Mouse (Mus musculus) mesoderm, embryonic 11.5 days (tissue): Measurements from ENCODE around the gene Hoxc4.

Experiments
- DNase-seq: peaks from one replicate; pipeline ENCODE4 v3.0.0-alpha.2; 2012; ENCODE audit warnings: low read depth, low spot score

Hoxc4 gene

DNA sequence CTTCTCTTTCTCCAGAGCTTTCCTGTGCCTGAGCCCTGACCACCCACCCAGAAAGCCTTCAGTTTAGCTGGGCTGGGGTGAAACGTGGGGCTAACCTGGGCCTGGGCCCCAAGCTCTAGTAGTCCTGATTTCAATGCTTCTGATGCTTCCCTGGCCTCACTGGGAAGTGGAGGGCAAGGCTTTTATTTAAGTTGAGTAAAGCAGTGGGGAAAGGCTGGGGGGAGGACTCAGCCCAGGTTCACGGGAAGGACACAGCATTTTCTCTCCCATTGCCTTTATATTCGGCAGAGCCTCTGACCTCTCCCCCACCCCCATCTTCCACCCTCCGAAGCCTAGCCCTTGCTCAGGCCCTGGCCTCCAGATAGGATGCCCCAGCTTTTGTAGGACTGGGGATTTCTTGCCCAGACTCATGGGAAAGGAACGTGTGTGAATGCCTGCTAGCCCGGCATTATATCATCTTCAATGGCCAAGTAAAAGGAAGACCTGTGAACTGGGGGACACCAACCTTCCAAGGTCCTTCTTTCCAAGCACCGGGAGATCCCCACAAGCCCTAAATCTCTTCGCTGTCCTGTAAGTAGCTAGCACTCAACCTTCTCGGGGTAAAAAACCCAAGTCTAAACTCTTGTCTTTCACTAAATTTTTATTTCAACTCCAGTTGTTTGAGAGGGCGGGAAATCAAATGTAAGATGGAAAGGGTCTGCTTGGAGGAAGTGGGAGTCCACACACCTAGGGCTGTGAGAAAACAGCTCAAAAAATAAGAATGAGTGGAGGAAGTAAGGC, 20.2 kb downstream of the Hoxc4 start:
- DNase-seq: peak; percentile 74

DNA sequence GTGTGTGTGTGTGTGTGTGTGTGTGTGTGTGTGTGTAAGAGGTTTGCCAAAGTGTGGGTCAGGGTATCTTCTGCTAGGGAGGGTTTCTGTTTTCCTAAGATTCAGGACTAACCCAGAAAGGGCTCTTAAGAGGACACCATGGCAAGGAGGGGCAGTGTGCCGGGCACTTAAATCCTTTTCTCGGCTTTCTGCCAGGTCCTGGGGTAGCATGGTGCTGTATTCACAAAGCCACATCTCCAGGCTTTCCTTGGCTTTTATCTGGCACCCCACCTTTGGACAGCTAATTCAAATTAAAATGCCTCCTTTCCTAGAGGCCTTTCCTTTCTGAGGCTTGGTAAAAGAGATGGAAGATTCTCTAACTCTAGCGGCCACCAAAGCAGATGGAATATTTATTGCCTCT, 20.9 kb downstream of the Hoxc4 start:
- DNase-seq: no peak

DNA sequence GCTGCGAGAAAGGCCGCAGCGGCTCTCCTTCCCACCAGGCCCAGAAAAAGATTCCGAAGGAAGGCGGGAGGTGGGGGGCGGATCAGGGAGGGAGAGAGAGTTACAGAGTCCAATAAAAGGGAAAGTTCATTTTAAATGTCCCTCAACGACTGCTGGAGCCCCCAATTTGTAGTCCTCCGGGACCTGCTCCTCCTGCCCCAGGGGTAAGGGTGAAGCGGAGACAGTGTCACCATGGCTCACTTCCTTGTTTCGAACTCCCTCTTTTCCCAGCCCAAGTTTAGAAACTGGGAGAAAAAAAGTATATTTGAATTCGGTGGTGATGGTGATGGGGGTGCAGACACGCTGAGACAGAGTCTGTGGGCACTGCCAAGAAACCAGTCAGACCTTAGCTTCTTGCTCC, 21.9 kb downstream of the Hoxc4 start:
- no peak for DNase-seq

DNA sequence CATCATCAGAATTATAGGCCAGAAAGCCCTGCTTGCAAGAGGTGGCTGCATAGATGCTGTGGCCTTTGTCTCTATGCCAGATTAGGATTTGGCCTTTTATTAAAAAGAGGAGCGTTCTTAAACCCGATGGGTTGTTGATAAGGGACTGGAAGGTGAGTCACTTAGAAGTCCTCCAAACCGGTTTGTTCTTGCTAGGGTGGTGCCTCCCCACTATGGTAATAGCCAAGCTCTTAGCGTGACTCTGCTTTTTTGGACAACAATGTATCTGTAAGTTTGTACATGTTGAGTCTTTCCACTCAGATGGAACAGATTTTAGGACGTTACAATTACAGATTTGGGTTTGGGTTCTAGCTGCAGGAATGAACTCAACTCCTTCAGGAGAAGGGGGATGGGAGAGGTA, 22.9 kb downstream of the Hoxc4 start:
- DNase-seq: no peak

GRCm38 (mm10) chr15:103042209-103042608, 23.5 kb downstream of the Hoxc4 start:
- no peak for DNase-seq

DNA sequence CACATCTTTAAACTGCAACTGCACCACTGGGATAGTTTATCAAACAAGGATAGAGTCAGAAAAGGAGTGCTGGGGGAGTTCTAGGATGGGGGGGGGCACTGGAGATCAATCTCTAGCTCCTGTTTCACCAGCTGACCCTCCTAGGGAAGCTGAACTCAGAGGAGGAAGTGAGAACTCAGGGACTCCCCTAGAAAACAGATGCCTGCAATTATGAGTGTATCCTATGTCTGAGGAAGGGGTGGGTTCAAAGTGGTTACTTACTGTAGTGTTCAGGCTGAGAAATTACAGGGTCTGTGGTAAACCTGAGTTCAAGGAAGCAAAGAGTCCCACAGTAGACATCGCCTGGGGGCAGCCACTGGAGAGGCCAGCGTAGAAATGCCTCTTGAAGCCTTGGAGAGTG, 32.9 kb downstream of the Hoxc4 start:
- DNase-seq: no peak

GRCm38 (mm10) chr15:103053210-103053609, 34.5 kb downstream of the Hoxc4 start:
- no peak for DNase-seq

GRCm38 (mm10) chr15:103056396-103056795, 37.7 kb downstream of the Hoxc4 start:
- DNase-seq: no peak

GRCm38 (mm10) chr15:103058715-103059114, 40.0 kb downstream of the Hoxc4 start:
- no peak for DNase-seq

DNA sequence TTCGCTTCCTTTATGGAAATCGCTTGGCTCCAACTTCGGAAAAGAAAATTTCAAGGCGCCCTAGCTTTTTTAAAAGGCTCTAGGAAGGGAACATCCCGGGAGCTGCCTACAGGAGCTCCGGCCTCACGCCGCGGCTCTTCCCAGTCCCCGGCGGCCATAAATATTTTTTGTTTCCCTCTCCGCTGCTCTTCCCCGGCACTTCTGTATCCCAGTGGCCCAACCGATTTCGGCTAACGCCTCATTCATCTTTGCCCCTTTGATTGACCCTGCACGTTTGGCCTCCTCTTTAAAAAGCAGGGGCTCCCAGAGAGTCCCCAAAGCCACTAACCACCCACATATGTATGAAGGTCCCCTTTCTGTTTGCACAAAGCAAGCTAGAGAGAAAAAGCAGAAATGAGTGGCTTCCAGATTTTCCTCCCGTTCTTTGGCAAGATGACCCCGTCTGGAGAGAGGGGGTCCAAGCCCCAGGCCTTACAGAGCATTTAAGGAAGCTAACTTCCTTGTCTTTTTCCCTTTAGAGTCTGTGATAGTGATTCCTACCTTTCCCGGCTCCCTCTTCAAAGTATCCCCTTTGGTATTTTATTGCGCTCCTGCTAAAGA, 40.8 kb downstream of the Hoxc4 start:
- DNase-seq: no peak

- DNase-seq: no peak
Measured at GRCm38 (mm10) chr15:103060021-103060340, 41.2 kb downstream of the Hoxc4 start.

GRCm38 (mm10) chr15:103060341-103061130, 41.8 kb downstream of the Hoxc4 start:
- peak; percentile 77 for DNase-seq

DNA sequence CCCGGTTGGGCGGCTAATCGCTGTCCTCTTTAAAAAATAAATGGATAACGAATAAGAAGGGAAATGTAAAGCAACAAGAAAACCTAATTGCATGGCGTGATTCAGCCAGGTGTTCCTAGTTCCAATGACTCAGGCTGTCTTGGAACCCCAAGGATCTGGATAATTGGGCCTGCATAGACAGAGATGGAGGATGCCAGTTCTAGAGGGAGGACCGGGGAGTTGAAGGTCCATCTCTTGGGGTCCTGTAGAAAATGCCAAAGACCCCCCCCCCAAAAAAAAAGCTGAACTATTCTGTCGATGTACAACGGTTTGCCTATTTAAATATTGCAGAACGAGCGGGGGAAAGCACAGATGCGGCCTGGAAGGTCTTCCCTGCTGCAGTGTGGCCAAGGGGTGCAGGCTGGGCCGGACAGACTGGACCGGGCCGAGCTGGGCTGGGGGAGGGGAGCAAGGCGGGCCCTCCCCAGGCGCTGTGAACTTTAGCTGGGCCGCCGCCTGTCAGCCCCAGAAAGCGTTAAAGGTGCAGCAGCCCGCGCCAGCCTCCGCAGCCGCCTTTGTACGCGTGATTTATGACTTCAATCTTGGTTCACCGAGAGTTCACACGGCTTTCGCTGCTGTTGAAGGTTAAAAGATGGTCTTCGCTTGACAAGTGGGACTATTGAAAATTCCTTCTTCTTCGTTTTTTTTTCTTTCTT, 42.5 kb downstream of the Hoxc4 start:
- DNase-seq: peak; percentile 93

DNA sequence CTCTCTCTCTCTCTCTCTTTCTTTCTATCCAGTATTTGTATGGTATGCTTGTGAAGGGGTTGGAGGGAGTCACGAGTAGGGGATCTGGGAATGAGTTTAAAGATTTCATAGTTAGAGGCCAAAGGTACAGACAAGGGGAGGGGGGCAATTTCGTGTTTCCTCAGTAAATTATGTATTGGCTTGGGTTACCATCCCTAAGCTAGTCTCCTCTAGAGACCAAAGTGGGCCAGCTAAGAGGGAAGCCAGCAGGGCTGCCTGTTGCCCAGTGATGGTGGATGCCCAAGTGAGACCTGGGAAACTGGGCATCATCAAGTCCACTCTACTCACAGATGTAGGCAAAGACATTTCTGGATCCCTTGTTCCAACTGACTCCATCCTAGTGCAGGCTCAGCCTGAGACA, 43.3 kb downstream of the Hoxc4 start:
- DNase-seq: no peak

DNA sequence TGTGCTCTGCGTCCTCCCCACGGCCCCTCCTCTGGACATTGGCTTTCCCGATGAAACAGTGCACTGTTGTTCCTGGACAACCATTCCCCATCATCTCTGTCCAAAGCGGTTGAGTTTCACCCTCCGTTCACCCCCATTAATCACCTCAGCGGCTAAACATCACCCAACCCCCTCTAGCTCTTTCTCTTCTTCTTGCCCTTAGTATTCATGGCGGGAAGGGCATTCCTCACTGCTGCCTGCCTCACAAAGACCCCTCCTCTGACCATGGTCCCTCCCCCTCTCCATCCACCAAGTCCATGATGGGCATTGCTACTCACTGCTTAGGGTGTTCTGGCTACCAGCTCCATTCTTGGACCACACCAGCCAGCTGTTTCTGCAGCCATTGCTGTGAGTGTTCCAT, 46.9 kb downstream of the Hoxc4 start:
- peak; percentile 89 for DNase-seq

DNA sequence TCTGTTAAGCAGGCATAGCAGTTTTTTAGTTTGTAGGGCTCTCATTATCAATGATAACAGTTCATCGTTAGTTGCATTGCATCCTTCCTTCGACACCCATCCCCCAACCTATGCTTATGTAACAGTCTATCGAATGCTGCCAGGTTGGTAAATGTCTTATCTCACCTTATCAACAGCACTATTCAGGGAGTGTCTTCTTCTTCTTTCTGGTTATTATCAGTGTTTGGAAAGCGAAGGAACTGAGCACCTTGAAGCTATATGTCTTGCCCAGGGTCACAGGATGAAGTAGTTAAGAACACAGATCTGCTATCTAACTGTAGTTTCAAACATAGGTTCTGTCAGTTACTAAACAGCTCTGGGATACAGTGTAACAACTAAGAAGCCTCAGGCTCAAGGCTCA, 49.0 kb downstream of the Hoxc4 start:
- DNase-seq: no peak

GRCm38 (mm10) chr15:103069173-103069572, 50.4 kb downstream of the Hoxc4 start:
- DNase-seq: peak; percentile 86

DNA sequence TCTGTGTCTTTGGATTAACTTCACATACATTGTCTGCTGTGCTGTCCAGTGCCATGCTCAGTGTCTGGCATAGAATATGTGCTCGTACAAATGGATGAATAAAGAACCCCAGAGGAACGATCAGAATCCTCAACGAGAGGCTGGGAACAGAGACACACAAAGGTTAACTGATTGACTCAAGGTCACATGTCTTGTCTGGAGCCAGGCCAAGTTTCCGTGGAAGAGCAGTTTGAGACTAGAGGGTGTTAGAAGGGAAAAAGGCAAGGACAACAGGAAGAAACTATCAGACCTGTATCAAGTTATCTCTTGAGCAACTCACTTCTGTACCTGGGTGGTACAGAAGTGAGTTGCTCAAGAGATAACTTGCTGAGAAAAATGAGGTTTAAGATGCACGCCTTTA, 52.5 kb downstream of the Hoxc4 start:
- DNase-seq: no peak

DNA sequence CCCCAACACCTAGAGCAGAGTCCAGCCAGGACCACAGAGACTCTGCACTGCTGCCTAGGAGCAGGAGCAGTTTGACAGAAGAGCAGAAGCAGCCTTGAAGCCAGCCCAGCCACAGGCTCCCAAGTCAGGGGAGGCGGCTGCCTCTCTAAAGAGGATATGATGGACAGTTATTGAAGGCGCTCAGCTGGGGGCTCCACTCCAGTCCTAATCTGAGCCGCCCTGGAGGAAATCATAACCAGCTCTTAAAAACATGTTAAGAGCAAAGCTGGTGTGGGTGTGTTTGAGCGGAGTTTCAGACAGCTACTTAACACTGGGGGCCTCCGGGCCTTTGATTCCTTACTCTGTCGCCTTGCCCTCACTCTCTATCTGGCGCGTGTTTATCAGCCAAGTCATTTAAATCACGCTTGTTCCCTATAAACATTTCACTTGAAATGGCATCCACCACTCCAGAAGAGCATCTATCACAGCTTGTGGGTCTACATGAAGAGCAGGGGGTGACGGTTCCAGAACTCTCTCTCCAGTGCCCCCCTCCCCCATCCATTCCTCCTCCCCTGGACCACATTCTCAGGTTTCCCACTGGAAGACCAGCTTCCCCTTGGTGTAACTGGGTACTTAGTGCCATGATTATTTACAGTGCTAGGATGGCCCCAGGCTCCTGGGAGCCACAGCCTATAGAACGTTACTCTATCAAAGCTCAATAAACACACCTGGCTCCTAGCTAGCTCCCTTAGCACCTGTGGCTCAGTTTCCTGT, 56.1 kb downstream of the Hoxc4 start:
- no peak for DNase-seq

- DNase-seq: no peak
Measured at GRCm38 (mm10) chr15:103077673-103078072, 58.9 kb downstream of the Hoxc4 start.

- DNase-seq: no peak
Measured at GRCm38 (mm10) chr15:103082622-103083021, 63.9 kb downstream of the Hoxc4 start.
